Mouse (Mus musculus): ENCODE measurements around the gene Gipc3.

Gipc3 gene

DNA sequence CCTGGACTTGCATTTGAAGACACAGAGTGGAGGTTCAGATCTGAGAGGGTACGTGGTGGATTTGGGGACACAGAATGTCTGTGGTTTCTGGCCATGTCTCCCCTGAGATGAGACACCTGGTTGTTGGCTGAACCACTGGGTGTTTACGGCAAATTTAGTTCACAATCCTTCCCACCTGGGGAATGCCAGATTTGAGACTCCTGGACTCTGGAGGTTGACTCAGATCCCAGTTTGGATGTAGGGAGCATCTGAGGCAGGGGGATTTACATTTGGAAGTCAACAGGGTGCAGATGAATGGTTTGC is 34.2 kb upstream of the Gipc3 start:
- in situ Hi-C loops (cut with MboI; ENCODE audit: unreplicated experiment in 2 of 2) = loop anchor here in 1 of 2 experiments (25.0 kb wide), 1 partner anchor 1260 kb away; the partner anchor contains the start of gene Tdg

DNA sequence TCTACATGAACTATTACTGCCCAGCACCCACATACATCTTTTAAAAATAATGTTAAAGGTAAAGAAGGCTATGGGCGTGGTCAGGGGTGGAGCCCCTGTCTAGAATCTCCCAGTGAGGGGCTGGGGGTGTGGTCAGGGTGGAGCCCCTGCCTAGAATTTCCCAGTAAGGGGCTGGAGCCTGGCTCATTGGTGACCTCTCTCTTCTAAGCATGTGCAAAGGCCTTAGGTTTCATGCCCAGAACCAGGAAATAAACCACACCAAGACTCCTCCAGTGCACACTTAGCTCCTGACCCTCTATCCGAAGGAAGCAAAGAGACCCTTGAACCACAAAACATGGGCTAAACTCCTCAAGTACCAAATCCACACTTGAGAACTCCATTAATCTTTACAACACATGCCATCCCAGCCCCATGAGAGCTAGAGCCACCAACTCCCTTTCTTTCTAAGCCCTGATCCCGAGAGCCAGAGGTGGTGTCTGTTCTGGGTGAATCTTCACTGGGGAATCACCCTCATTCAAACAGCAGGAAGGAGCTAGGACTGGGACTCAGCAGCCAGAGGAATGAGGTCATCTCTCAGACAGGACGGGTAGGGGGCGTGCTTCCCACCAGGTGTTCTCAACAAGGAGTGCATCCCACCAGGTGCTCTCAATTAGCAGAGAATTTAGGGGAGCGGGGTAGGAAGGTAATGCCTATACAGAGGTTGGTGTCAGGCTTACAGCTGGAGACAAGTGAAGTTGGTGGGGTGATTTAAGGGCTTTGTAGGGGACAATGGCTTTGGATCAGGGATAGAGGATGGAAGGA is 33.7 kb upstream of the Gipc3 start:
- in situ Hi-C loops (cut with MboI; ENCODE audit: unreplicated experiment in 2 of 2) = loop anchor here in 1 of 2 experiments (25.0 kb wide), 1 partner anchor 1261 kb away; the partner anchor contains the start of gene Tdg

DNA sequence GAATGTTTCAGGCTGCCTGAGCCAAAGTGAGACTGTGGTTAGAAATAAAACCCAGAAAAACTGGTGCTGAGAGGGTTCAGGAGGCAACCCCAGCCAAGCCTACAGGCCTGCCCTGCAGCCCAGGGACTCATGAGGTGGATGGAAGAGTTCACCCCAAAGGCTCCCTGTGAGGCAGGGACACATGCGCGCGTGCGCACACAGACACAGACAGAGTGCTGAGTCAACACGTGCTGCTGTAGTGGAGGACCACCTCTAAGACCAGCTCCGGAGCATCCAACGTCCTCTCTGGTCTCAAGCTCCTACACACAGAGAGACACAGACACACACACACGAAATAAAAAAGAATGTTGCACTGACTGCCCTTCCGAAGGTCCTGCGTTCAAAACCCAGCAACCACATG is 32.3 kb upstream of the Gipc3 start:
- in situ Hi-C loops (cut with MboI; ENCODE audit: unreplicated experiment in 2 of 2) = loop anchor here in 1 of 2 experiments (25.0 kb wide), 1 partner anchor 1262 kb away; the partner anchor contains the start of gene Tdg

DNA sequence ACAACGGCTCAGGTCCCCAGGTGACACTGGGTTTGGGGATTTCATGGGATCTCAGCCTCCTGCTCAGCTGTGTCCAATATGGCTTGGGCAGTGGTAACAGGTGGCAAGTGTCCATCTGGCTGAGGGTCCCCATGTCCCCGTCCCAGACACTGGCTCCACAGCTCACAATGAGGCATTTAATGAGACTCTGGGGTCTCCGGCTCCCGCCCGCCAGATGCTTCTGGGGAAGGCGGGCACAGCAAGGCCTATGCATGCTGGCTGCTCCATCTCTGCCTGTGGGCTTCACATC is 24.1 kb upstream of the Gipc3 start:
- in situ Hi-C loops (cut with MboI; ENCODE audit: unreplicated experiment in 2 of 2) = no loop called here

DNA sequence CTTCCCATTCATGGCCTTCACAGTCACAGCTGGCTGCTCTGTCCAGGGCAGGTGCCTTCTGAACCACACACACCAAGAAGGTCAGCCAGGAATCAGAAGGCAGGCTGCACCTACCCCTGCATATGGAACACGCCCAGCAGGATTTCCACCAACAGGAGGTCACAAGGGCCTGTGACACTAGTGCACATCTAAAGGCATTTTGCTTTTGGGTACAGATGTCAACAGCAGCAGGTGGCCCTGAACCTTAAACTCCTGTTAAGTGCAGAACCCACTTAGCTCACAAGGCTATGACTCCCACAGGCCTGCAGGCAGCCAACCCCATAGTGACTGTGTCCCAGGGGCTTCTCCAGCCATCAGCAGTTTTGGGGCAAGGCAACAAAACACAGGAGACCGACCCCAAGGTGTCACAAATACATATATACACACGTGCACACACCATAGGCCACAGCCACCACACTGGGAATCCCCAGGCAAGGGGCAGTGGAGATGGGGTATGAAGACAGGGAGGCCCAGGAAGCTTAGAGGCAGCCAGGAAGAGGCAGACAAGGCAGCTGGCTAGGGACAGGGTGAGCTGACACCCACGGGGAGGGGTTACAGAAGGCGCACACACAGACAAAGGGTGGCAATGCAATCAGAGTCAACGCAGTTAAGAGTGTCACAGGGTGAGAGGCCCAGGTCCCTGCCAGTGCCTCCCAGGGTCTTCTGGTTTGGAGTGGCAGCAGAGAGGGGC is 23.6 kb upstream of the Gipc3 start:
- in situ Hi-C loops (cut with MboI; ENCODE audit: unreplicated experiment in 2 of 2) = no loop called here

DNA sequence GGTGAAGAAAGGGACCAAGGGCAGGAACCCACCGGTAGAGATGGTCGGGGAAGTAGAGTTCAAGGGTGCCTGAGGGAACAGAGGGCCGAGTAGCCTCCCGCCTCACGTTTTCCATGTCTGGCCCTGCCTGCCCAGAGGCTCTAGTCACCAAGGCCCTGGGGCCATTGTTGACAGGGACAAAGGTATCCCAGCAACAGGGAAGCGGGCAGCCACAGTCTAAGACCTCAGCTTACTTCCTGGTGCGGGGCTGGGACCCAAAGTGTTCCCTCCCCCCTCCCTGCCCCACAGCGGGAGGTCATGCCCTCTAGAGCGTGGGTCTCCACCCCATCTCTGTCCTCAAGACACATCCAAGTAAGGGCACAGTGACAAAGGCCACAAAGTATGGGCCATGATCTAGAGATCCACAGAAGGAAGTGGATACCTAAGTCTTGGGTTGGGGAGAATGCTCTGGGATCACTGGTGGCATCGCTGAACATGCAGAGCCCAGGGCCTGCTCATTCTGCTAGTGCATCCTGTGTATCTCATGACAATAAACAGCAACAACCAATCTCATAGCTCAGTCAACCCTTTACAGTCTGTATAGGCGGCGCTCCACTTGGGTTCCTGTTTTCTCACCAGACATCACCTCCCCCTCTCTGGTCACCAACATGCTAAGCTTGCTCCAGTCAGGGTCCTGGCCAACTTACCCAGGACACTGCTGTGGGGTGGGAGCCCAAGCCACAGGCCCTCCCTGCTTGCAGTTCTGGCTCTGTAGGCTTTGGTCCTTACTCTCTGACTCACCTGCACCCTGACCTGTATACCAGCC is 22.8 kb upstream of the Gipc3 start, which contains the start of gene 4930404N11Rik:
Gene 4930404N11Rik (minus strand): TSS at position 145 of the 805 bp plus-strand sequence.
- in situ Hi-C loops (cut with MboI; ENCODE audit: unreplicated experiment in 2 of 2) = no loop called here

DNA sequence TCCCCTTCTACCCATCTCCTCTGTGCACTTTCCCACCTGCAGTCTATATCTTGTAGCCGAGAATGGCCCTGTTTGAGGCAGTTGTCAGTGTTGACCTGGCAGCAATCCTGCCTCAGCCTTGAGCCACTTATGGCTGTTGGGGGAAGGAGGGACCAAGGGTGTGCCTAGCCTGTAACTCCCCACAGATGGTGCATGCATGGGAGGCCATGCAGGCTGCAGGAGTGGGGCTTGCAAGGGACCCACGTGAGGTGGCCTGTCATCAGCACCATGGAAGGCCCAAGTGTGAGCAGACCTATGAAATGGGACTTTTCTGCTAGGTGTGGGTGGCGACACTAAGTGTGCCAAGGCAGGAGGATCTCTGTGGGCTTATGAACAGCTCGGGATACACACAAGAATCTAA is 22.0 kb upstream of the Gipc3 start:
- in situ Hi-C loops (cut with MboI; ENCODE audit: unreplicated experiment in 2 of 2) = no loop called here

DNA sequence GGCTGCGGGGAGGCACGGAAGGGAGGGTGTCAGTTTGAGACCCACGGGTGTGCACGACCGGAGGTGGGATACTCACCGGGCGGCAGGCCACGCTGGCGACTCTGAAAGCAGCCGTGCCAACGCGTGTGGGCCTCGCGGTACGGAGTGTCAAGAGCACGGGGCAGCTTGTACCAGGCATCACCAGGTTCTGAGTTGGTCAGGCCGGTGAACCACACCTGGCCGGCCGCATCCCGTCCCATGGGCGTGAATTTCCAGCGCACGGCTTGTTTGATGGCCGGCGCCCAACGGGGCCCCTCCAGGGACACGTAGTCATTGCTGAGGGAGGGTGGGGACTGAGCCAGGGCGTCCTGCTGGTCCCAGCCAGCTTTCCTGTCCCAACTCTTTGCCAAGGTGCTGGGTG is 21.6 kb upstream of the Gipc3 start:
- in situ Hi-C loops (cut with MboI; ENCODE audit: unreplicated experiment in 2 of 2) = no loop called here

DNA sequence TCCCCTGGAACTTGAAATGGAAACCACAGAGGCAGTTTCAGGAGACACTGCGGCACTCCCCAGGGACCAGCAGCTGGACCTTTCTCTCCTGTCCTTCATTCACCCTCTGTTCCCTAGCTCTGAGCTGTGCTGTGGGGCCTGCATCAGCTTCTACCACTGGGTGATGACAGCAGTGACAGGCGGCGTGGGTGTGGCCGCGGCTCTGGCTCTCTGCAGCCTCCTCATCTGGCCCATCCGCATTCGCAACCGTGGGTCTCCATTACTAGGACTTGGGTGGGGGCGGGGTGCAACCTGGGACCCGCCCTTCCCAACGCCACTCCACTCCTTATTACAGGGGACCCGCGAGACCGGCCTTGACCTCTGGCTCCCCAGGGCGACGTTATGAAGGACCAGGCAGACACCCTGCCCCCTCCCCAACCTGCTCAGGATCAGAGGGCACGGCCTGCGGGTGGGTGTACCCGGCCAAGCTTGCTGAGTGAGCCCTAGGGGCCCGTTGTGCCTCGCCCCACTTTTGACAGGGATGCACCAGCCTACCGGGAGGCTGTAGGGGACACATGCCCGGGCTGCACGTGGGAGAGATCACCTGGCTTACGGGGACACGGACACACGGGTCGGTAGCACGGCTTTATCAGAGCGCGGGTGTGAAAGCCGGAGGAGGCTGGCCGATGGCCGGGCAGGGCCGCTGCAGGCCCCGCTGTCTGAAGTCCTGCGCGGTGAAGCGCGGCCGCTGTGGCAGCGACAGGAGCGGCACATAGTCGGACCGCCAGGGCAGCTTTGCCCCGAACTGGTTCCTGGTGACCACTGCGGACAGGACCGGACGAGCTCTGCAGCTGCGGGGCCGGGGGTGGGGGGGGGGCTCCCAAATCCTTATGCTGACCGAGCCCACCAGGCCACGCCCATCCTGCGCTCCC is 20.6 kb upstream of the Gipc3 start:
- in situ Hi-C loops (cut with MboI; ENCODE audit: unreplicated experiment in 2 of 2) = no loop called here

DNA sequence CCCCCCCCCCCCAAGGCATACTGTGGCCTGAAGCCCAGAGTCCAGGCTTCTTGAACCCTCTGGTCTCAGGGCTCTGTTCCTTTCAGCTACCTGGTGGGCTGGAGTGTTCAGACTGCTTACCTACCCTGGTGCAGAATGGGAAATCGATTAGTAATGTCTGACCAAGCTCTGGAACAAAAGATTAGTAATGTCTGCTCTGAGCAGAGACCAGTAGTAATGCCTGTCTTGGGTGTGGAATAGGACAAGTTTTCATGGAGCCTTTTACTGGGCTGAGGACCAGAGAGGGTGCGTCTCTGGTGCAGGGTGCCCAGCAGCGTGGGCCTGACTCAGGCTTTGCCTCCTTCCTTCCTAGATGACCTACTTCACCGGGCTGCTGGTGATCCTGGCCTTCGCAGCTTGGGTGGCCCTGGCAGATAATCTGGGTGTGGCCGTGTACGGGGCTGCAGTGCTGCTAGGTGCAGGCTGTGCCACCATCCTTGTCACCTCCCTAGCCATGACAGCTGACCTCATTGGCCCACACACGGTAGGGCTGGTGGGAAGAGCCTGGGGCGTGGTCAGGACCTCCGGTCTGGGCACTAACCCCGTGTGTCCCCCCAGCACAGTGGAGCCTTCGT is 19.4 kb upstream of the Gipc3 start:
- in situ Hi-C loops (cut with MboI; ENCODE audit: unreplicated experiment in 2 of 2) = no loop called here

DNA sequence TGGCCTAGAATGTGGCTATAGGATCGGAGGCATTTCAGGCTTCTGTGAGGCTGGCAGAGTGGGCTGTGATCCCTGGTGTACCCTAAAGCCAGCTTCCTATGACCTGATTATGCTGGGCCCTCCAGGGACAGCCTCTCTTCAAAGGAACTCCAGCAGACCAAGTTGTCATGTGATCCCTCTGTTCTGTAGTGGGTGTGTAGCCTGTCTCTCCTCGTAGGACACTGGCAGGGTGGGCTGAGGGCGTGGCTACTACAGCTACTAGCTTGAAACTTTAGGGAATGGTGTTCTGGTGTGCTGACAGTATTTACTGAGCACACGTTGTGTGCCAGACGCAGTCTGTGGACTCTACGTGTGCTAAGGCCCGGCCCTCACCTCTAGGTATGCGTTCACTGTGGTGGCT is 17.7 kb upstream of the Gipc3 start:
- in situ Hi-C loops (cut with MboI; ENCODE audit: unreplicated experiment in 2 of 2) = no loop called here

DNA sequence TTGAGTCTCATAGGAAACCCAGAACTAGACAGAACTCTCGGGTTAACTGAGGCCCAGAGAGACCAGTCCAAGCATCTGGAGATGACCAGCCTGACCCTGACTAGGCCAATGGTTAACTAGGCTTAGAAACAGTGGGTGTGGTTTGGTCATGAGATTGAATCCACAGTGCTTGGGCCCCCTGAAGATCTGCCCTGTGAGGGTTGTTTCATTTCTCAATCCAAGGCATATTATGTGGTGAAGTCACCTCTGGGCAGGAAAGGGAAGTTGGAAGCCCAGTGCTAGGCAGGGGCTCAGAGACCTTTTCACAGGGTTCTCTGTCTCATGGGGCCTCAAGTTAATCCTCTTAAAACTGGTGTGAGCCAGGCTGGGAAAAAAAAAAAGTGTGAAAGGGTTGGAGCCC is 15.8 kb upstream of the Gipc3 start:
- in situ Hi-C loops (cut with MboI; ENCODE audit: unreplicated experiment in 2 of 2) = no loop called here

DNA sequence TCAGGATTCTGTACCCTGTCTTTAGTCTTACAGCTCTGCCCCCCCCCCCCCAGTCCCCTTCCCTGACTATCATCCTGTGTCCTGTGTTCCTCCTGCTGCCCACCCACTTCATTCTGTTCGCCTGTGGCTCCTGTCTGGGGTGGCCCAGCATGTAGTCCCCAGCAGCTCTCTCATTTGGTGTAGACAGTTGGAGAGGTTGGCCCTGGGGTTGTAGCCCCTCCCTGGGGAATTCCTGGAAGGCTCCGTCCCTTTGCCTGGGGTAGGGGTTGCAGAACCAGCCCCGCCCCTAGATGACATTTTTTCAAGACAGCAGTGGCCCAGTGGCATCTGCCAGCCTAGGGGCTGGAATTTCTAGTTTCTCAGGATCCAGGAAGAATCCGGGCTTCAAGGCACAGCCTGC is 15.1 kb upstream of the Gipc3 start:
- in situ Hi-C loops (cut with MboI; ENCODE audit: unreplicated experiment in 2 of 2) = no loop called here

DNA sequence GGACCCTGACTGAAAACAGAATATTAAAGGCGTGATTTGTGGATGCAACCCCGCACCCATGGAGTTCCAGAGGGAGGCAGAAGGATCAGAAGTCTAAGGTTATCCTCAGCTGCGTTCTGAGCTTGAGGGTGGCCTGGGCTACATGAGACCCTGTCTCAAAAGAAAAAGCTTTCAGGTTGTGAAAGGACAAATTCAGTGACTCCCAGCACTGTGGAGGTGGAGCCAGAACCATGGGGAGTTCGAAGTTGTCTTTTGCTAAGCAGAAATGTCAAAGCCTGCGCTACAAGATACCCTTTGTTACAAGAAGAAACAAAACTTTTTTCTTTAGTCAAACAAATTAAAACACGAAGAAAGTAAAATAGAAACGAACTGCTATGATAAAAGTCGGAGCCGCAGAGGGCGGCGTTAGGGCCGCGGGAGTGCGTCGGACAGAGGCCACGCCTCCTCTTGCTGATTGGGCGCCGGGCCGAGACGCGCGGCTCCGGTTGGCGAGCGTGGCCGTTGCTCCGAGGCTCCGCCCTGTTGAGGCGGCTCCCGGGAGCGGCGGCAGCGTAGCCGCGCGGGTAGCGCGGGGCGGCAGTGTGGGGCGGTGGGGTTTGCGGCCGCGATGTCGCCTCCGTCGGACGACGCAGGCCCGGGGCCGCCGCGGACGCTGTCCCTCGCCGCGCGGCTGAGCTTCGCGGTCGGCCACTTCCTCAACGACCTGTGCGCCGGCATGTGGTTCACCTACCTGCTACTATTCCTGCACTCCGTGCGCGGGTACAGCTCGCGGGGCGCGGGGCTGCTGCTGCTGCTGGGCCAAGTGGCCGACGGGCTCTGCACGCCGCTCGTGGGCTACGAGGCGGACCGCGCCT is 14.2 kb upstream of the Gipc3 start, which contains the start of gene Mfsd12:
Gene Mfsd12 (plus strand): TSS at position 501 of the 854 bp plus-strand sequence.
- in situ Hi-C loops (cut with MboI; ENCODE audit: unreplicated experiment in 2 of 2) = no loop called here

DNA sequence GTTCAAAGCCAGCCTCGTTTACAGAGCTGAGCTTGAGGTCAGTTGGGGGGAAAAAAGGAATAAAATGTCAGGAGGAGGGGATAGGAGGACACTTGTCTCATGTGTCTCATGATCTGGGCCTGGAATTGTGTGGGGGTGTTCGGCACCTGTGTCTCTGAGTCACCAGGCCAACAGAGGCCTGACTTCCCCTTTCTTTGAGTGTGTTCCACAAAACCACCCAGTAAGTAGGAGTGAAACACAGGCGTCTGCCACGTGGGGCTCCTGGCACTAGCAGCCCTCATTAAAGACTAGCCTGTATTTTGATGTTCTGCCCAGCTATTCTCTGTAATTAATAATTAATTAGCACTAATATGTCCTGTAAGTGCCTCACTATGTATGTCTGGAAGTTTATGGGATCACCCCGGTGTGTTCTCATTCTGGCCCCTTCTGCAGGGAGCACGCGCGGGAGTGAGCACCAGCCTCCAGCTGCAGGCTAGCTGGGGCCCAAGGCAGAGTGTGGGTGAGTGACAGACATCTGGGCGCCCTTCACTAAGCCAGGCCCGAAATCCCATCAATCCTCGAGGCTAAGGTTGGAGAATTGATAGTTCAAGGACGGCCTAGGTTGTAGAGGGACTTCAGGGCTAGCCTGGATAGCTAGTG is 13.4 kb upstream of the Gipc3 start:
- in situ Hi-C loops (cut with MboI; ENCODE audit: unreplicated experiment in 2 of 2) = no loop called here

DNA sequence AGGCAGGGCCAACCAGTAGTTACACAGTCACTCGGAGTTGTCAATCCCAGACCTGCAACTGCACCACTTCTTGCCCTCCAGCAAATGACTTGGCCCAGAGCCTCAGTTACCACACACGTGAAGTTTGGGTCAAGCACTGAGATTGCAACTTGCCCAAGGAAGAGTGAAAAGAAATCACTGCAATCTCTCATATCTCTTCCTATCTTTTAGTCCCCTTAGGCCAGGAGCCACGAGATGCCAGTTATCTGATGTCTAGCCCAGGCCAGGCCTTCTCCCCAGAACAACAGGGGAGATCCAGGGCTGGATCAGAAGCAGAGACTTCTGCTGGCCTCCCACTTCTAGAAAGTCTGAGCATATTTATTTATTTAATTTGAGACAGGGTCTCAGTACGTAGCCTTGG is 12.5 kb upstream of the Gipc3 start:
- in situ Hi-C loops (cut with MboI; ENCODE audit: unreplicated experiment in 2 of 2) = no loop called here

DNA sequence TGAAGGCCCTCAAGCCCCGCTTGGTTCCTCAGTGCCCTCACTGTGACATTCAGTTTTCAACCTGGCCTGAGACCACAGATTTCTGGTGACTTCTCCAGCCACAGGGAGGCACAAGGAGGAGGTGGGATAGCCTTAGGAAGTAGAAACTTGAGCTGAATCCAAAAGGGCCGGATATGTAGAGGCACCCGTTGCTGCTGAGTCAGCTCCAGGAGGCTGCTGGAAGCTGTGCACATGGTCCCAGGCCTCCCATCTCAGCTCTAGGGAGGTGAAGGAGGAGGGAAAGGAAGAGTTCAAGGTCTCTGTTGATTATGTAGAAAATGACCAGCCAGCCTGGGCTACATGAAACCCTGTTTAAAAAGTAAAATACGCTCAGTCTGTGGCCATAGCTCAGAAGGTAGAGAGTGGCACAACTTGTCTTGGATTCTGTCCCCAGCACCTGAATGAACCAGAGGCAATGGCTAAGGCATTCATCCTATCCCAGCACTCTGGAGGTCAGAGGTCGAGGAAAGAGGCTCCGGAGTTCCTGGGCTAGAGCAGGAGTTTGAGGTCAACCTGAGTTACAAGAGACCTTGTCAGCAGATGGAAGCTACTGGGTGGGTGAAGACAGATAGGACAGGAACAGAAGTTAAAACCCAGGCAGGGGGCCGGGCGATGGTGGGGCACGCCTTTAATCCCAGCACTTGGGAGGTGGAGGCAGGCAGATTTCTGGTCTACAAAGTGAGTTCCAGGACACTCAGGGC is 11.8 kb upstream of the Gipc3 start:
- in situ Hi-C loops (cut with MboI; ENCODE audit: unreplicated experiment in 2 of 2) = no loop called here
